Mouse (Mus musculus) liver, embryonic 14.5 days (tissue): ENCODE data around the gene Olfr54. TPM values are rescaled to one million over a fixed set of nuclear protein-coding genes. Genes with fewer than 3 reads are reported as not detected.

Experiments
- ATAC-seq: fragments of 200-750 bp; cut with Nextera tagmentation; 2 replicates; pipeline ENCODE4 v1.8.0; 2017; ENCODE audit warnings: moderate number of reproducible peaks, mild to moderate bottlenecking, moderate library complexity; ENCODE audit not compliant: insufficient read depth
- DNase-seq, 3 experiments: peaks; one replicate each; pipeline ENCODE4 v3.0.0-alpha.2; 2012 to 2013; ENCODE audit warnings: low read depth in 3 of 3, low spot score in 3 of 3
- H3K27ac ChIP-seq: fragments of 300-500 bp; sonication (generic); 2 replicates; pipeline ENCODE4 v1.5.1; 2014; ENCODE audit warnings: moderate library complexity, mild to moderate bottlenecking, control low read depth, inconsistent platforms
- H3K27me3 ChIP-seq: fragments of 300-500 bp; sonication (generic); 2 replicates; pipeline ENCODE4 v1.6.1; 2014; ENCODE audit warnings: mild to moderate bottlenecking, low read length, moderate library complexity; ENCODE audit not compliant: control insufficient read depth, insufficient read depth
- H3K36me3 ChIP-seq: fragments of 300-500 bp; sonication (generic); replicated peaks from 2 replicates; pipeline ENCODE4 v1.6.1; 2014; ENCODE audit warnings: low read depth; ENCODE audit not compliant: control insufficient read depth, insufficient read depth
- H3K4me1 ChIP-seq, 2 experiments: fragments of 200-500 bp in 1 of 2; fragments of 300-500 bp in 1 of 2; sonication (generic) in 1 of 2; replicated peaks; 2 replicates each; pipeline ENCODE4 v1.6.1; 2012 to 2014; ENCODE audit warnings: antibody characterized with exemption in 1 of 2, inconsistent platforms in 1 of 2, low read length in 1 of 2; ENCODE audit not compliant: control insufficient read depth in 2 of 2, insufficient read depth in 2 of 2
- H3K4me2 ChIP-seq: fragments of 300-500 bp; sonication (generic); 2 replicates; pipeline ENCODE4 v1.6.1; 2014; ENCODE audit warnings: low read depth, mild to moderate bottlenecking, control low read depth, moderate library complexity
- H3K4me3 ChIP-seq, 2 experiments: fragments of 200-500 bp in 1 of 2; fragments of 300-500 bp in 1 of 2; sonication (generic) in 1 of 2; 2 replicates each; pipeline ENCODE4 v1.5.1; 2012 to 2014; ENCODE audit warnings: low read depth in 2 of 2, low read length in 2 of 2, mild to moderate bottlenecking in 2 of 2, control low read depth in 1 of 2, inconsistent platforms in 1 of 2, moderate library complexity in 1 of 2; ENCODE audit not compliant: insufficient read depth in 1 of 2
- H3K9ac ChIP-seq: fragments of 300-500 bp; sonication (generic); replicated peaks from 2 replicates; pipeline ENCODE4 v1.6.1; 2014; ENCODE audit warnings: mild to moderate bottlenecking, control low read depth, moderate library complexity
- H3K9me3 ChIP-seq: fragments of 300-500 bp; sonication (generic); 2 replicates; pipeline ENCODE4 v1.6.1; 2016; ENCODE audit warnings: low read length, mixed read lengths; ENCODE audit not compliant: control insufficient read depth
- CTCF ChIP-seq: IDR thresholded peaks from 2 replicates; pipeline ENCODE4 v1.5.1; 2016; ENCODE audit warnings: antibody characterized with exemption, low read depth, control low read depth
- EP300 ChIP-seq: IDR thresholded peaks from 2 replicates; pipeline ENCODE4 v1.6.1; 2016; ENCODE audit warnings: antibody characterized with exemption, low read depth
- WGBS: fragments of 180-500 bp; shearing (Covaris S2); extraction: QIAGEN DNeasy Blood & Tissue Kit; methylation state at CpG from one replicate; pipeline ENCODE4 v1.1.7; 2014; ENCODE audit not compliant: insufficient replicate concordance; 5-methylcytosine and 5-hydroxymethylcytosine counted together
- polyA plus RNA-seq, 2 experiments: library from polyadenylated mRNA; depleted of rRNA in 1 of 2; stranded (reverse) in 1 of 2; unstranded in 1 of 2; fragments of >200 nt; fragmentation: Nextera tagmentation in 1 of 2; extraction: Ambion mirVana in 1 of 2; gene quantifications; 2 replicates each; pipeline versions ENCODE4 v1.2.1 to v1.2.3; 2012 to 2014

Olfr54 gene
- polyA plus RNA-seq, 2 experiments, result not detected

DNA sequence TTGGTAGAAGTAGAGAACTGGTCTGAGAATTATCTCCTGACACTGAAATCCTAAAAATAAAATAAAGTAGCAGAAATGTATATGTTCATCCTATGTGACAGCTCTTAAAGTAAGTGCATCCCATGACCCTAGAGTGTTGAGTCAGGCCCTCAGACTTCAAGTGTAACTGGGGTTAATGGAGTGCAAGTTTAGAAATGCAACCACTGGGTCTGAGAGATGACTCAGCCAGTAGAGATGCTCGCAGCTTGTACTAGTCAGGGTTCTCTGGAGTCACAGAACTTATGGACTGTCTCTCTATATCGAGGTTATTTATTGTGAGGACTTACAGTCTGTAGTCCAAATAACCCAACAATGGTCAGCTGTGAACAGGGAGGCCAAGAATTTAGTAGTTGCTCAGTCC, 37.6 kb downstream of the Olfr54 start:
- H3K36me3 ChIP-seq, result no peaks in the 10 kb centered on the region
- no peaks in the 10 kb centered on the region for H3K9me3 ChIP-seq
- DNase-seq, result no peak
- no peaks in the 10 kb centered on the region for H3K4me1 ChIP-seq
- H3K4me3 ChIP-seq, result no peak overlapping the region
- no peak overlapping the region for H3K27ac ChIP-seq
- no peak overlapping the region for H3K4me2 ChIP-seq
- WGBS, result 34% methylated on average over 2 of the region's 2 CpGs
- no peaks in the 10 kb centered on the region for H3K27me3 ChIP-seq
- H3K9ac ChIP-seq, result no peak overlapping the region
- ATAC-seq, result no peak
- TF ChIP-seq CTCF (no peak), EP300 (no peak)

DNA sequence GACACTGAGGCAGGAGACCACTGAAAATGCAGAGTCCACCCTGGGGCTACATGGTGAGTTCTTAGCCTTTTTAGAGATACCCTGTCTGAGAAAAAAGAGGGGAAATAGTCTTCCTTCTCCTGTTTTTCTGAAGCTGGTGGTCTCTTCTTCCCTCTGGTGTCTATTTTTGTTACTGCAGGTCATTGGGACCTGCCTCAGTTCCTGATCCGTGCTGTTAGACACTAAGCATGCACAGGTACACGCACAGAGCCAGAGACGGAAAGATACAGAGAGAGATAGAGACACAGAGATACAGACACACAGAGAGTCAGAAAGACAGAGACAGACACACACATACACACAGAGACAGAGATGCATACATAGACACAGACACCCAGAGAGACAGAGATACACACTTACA, 39.2 kb downstream of the Olfr54 start:
- ATAC-seq, result no peak
- DNase-seq, result no peak
- H3K9ac ChIP-seq, result no peak overlapping the region
- H3K4me3 ChIP-seq, result no peak overlapping the region
- no peaks in the 10 kb centered on the region for H3K9me3 ChIP-seq
- H3K27ac ChIP-seq, result no peak overlapping the region
- H3K4me1 ChIP-seq, result no peaks in the 10 kb centered on the region
- WGBS, result 19% methylated on average over 3 of the region's 3 CpGs
- TF ChIP-seq EP300, result no peak
- TF ChIP-seq CTCF, result peak; percentile 33
- no peak overlapping the region for H3K4me2 ChIP-seq
- H3K36me3 ChIP-seq, result no peaks in the 10 kb centered on the region
- H3K27me3 ChIP-seq, result no peaks in the 10 kb centered on the region

DNA sequence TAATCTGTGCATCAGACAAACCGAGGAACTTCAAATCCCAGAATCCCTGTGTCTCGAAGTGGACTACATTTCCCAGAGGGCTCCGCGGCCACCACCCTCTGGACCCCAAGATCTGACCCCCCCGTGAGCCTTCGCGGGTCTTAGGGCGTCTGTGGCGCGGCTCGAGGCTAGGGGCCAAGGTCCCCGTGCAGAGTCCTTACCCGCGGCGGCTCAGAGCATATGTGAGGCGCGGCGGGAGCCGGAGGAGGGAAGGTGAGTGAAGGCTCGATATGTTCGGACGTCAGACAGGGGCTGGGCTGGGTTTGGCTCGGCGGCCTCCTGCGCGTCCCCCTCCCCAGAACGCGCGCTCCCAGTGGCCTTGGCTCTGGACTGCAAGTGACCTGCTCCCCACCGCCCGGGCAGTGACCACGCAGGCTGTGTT, 45.1 kb downstream of the Olfr54 start, which contains the start of gene Zfp354a:
Gene Zfp354a (plus strand): TSS at position 107 of the 421 bp plus-strand sequence.
- Histone ChIP-seq H3K4me3 (peak within 1 kb of the TSS; percentile 64 to 88), H3K27ac (no peak within 1 kb of the TSS)
- DNase-seq, result peak in 2 of 3 experiments; percentile 29 to 31

DNA sequence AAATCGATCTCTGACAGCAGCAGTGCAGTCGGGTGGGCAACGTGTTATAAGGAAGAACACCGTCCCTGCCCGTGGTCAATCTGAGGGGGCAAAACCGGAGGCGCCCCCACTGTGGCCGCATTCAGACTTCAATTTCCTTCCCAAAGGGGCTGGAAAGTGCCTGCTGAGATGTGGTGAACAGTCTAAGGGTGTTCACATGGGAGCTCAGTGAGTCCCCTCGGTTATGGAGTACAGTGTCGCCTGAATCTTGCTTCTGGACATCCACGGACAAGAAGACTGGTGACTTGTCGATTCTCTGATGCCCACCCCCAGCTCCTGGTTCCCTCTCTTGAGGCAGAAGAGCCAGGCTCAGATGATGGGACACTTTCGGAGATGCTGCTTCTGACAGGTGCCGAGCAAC, 45.6 kb downstream of the Olfr54 start:
- DNase-seq, result no peak
- H3K27ac ChIP-seq, result no peak overlapping the region
- ATAC-seq, result no peak

More for the DNA sequence above, 45.1 kb downstream of the Olfr54 start, which contains the start of gene Zfp354a:
- TF ChIP-seq EP300, result no peak
- peak; percentile 10; the same call in 1 of the 2 replicates for TF ChIP-seq CTCF
- WGBS, result under 1% methylated on average over 30 of the region's 32 CpGs
- peak; percentile 69 for ATAC-seq
- Histone ChIP-seq H3K27me3 (no peaks in the 10 kb centered on the region), H3K4me2 (peak within 1 kb of the TSS; percentile 67), H3K36me3 (no peaks in the 10 kb centered on the region), H3K4me1 (peaks cover 0 to 2% of the 10 kb centered on the region in 2 experiments; a peak in 1 of 4 replicates), H3K9ac (peak within 1 kb of the TSS; percentile 63), H3K9me3 (no peaks in the 10 kb centered on the region)

DNA sequence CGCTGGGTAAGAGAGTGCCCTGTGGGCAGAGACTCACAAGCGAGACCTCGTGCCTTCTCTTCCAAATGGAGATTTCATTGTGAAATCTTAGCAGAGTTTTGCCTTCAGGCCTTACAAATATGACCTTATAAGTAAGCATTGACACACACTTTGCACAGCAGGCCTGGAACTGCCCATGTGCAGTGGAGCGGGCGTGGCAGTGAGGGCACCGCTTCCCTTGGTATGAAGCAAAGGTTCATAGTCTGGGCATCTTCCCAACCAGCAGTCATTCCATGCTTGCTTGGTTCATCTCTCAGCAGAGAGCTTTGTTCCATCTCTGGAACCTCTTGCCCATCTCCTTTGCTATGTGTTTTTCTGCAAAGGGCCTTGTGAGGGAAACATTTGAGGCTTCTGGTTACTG, 46.9 kb downstream of the Olfr54 start:
- Histone ChIP-seq H3K9ac (no peak overlapping the region), H3K4me3 (no peak overlapping the region), H3K27me3 (no peaks in the 10 kb centered on the region), H3K9me3 (no peaks in the 10 kb centered on the region), H3K36me3 (no peaks in the 10 kb centered on the region), H3K4me1 (peaks cover 0 to 2% of the 10 kb centered on the region in 2 experiments; a peak in 1 of 4 replicates), H3K27ac (no peak overlapping the region), H3K4me2 (no peak overlapping the region)
- no peak for DNase-seq
- TF ChIP-seq CTCF (no peak), EP300 (no peak)
- WGBS, result 75% methylated on average over 6 of the region's 6 CpGs
- ATAC-seq, result no peak

More for the DNA sequence above, 45.6 kb downstream of the Olfr54 start:
- Histone ChIP-seq H3K4me1 (peaks cover 0 to 2% of the 10 kb centered on the region in 2 experiments; a peak in 1 of 4 replicates), H3K4me3 (peak overlapping the region; percentile 64 to 88), H3K27me3 (no peaks in the 10 kb centered on the region), H3K9ac (peak overlapping the region; percentile 63), H3K36me3 (no peaks in the 10 kb centered on the region), H3K9me3 (no peaks in the 10 kb centered on the region), H3K4me2 (peak overlapping the region; percentile 67)
- TF ChIP-seq EP300, result no peak
- 0 out of 2 replicates have a peak, but pooled peaks have one; percentile 1 for TF ChIP-seq CTCF
- WGBS, result 9% methylated on average over 14 of the region's 14 CpGs
